Mouse (Mus musculus) right cerebral cortex, postnatal 14 days (tissue): ENCODE data around the gene Kcnq5.
"Not testable (repeated sequence)": the region's sequence is repeated elsewhere in the genome, so short reads cannot be mapped to it uniquely, and the experiment has no call there.

Experiments used
- DNase-seq: peaks from one replicate; pipeline ENCODE4 v3.0.0; 2022

Gene Kcnq5

DNA sequence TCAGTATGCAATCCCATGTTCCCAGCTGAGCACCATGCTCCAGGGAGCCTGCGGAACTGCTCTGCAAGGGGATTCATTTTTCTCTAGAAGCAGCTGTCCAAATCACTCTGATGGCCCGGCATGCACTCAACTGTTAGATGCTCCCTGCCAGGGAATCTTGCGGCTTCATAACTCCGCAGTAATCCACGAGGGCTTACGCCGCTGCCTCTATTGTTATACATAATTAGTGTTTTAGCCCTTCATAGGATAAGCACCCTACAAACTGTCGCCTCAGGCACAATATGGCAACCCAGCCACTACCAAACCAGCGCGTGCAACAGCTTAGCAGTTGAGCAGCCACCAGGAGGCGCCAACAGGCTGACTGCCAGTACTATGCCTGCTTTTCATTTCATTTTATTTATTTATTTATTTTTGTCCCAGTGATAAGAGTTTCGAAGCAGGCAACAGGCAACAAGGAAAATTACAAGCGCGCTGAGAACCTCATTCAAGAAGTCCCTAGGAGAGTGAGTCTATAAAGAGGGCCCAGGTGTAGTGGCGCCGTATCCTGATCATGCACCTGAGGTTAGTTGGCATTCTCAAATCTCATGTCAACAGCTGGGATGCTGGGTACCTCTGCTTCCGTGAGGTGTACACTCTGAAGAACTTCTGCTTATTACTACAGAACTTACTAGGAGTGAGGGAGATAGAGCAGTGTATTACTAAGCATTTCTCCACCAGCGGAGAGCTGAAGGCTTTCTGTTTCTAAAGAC is 500.6 kb downstream of the Kcnq5 start:
- DNase-seq = peak; percentile 86

- no peak for DNase-seq
Measured at GRCm38 (mm10) chr1:21458581-21458980, 503.2 kb downstream of the Kcnq5 start.

- DNase-seq = no peak
Measured at GRCm38 (mm10) chr1:21455971-21456370, 505.8 kb downstream of the Kcnq5 start.

DNA sequence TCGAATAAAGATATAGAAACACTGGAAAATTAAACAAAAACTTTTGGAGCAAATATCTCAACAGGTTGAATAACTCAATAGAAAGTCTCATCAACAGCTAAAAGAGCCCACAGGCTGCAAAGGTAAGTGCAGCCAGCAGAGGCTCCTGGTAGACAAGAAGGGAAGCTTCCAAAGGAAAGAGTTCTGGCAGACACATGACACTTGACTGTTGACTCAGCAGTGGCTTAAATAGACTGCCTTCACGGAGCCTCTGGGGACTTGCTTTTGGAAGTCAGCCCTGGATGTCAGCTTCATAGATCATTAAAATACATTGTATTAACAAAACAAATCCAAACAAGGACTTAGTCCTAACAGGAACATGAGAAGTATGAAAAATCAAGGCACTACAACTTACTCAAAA is 513.5 kb downstream of the Kcnq5 start:
- no peak for DNase-seq

DNA sequence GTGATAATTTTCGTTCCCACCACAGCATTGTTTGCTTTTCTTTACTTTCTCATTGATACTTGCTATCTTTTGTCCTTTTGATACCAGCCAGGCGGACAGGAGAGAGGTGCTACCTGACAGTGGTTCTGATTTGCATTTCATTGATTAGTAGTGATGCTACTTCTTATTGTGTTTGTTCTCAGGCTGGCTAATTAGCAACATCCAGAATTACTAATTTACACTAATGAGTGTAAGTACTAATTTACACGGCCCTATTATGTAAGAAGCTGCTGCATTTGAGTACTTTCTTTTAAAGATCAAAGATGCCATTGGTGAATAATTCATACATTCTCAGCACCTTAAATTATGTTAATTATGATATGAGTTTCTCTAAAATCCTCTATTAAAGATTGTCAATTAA is 525.0 kb downstream of the Kcnq5 start:
- DNase-seq = no peak

- DNase-seq = no peak
Measured at GRCm38 (mm10) chr1:21434853-21435252, 526.9 kb downstream of the Kcnq5 start.

DNA sequence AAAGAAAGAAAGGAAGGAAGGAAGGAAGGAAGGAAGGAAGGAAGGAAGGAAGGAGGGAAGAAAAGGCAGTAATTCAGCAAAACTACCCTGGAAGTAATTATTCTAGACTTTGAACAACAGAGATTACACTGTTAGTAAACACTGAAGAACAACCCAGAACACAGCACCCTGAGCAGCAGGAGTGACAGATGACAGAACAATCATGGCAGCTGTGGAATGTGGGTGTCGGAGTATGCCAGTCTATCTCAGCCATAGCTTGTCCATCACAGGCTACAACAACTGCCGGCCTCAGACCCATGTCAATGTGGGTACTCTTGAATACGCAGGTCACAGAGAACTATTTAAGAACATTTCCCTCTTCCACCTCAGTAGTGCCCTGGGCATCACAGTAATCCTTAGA is 530.1 kb downstream of the Kcnq5 start:
- DNase-seq = no peak

DNA sequence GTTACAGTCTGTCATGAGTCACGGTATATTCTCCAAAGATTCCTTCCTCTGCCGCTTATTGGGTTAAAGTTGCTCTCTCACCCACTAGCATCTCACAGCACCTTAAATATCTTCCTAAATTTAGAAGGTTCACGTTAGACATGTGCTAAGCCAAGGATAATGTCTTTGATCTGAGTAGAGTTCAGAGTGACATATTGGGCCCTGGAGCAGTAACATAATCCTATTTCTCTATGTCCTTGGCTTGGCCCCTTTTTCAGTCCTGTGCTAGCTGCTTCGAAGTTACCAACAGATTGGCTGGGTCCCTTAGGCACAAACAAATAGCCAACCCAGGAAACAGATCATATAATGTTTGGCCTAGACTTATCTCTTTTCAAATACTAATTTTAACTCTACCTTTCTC is 533.7 kb downstream of the Kcnq5 start:
- no peak for DNase-seq

GRCm38 (mm10) chr1:21425654-21426053 is 536.1 kb downstream of the Kcnq5 start:
- no peak for DNase-seq

GRCm38 (mm10) chr1:21419370-21419769 is 542.4 kb downstream of the Kcnq5 start:
- peak; percentile 24 for DNase-seq

DNA sequence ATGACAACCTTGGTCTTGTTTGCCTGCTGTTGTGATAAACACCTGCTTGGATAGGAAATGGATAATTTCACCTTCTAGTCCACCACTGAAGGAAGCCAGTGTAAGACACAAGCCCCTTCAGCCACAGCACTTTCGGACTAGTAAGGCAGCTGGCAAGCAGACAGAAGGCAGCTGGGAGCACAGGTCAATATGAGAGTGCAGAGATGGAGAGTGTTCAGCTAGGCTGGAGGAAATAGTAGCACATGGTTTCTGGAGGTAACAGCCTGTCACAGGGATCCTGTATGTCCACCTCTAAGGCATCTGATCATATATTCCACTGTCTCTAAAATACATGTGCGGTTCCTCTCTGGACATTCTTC is 549.6 kb downstream of the Kcnq5 start:
- no peak for DNase-seq

GRCm38 (mm10) chr1:21411331-21412196 is 550.2 kb downstream of the Kcnq5 start:
- peak; percentile 75 for DNase-seq

DNA sequence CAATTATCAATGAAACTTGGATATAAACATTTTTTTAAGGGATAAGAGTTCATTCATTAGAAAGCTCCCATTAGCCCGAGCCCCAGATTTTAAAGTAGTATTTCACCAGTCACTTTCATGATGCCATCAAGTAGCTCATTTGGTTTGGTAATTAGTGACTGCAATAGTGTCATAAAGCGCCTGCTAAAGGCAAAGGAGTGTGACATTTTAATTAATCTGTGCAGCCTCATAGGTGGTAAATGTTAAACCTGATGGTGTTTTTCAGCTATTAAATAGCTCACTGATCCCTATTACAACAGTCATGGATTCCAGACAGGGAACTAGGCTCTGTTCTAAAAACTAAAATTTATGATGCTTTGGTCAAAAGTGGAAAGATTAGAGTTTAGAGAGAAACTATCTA is 554.5 kb downstream of the Kcnq5 start:
- DNase-seq = no peak

DNA sequence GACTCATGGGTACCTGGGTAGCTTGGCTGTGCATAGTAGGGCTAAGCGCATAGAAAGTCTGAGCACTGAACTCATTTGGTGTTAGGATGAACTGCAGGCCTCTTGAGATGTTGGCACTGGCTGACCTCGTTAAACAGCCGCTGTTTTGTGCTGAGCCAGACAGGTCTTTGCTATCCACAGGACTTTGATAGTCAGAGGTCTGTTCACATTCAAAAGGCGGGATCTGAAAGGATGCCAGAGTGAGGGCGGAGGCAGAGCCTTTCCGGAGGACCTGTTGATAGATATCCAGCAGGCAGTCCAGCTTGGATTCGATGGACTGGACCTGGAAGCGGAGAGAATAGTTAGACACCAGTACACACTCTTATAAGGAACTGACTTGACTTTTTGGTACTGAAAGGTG is 558.9 kb downstream of the Kcnq5 start:
- DNase-seq = no peak

- no peak for DNase-seq
Measured at GRCm38 (mm10) chr1:21391138-21391671, 570.5 kb downstream of the Kcnq5 start.

GRCm38 (mm10) chr1:21383256-21383655 is 578.5 kb downstream of the Kcnq5 start, which contains the start of gene Khdc1b:
Gene Khdc1b, plus strand, starts transcription at chr1:21383556.
- DNase-seq = no peak

DNA sequence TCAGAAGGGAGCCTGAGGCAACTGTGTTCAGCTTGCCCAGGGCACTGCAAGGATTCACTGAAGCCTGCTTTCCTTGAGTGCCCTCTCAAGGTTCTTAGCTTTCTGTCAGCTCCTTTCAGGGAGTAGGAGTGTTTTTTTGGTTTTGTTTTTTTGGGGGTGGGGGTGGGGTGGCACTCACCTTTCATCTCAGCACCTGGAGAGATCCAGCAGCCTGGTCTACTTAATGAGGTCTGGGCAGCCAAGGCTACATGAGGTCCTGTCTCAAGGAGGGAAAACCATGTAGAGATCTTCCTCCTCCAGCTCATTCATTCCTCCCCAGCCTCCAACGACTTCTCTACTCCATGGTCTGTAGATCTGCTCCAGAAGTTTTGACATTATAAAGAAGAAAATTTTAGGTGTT is 593.7 kb downstream of the Kcnq5 start, which contains the start of gene Khdc1c:
Gene Khdc1c (plus strand): TSS at position 301 of the 400 bp plus-strand sequence.
- not testable (repeated sequence) for DNase-seq

DNA sequence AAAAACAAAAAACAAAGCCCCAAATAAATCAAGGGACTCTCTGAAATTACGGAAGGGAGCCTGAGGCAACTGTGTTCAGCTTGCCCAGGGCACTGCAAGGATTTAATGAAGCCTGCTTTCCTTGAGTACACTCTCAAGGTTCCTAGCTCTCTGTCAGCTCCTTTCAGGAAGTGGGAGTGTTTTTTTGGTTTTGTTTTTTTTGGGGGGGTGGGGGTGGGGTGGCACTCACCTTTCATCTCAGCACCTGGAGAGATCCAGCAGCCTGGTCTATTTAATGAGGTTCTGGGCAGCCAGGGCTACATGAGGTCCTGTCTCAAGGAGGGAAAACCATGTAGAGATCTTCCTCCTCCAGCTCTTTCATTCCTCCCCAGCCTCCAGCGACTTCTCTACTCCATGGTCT is 612.4 kb downstream of the Kcnq5 start, which contains the start of gene Khdc1a:
Gene Khdc1a (plus strand): TSS at position 301 of the 400 bp plus-strand sequence.
- DNase-seq = no peak
